Mouse (Mus musculus) hindbrain, embryonic 14.5 days (tissue): ENCODE data around the gene Pth1r. TPM values are rescaled to one million over a fixed set of nuclear protein-coding genes. Genes with fewer than 3 reads are reported as not detected.

ENCODE experiments used
- ATAC-seq: fragments of 200-750 bp; cut with Nextera tagmentation; 2 replicates; pipeline ENCODE4 v1.8.0; 2017; ENCODE audit warnings: moderate number of reproducible peaks, mild to moderate bottlenecking, moderate TSS enrichment, moderate library complexity; ENCODE audit not compliant: low FRiP score
- DNase-seq: peaks from one replicate; pipeline ENCODE4 v3.0.0-alpha.2; 2015; ENCODE audit warnings: low spot score
- H3K27ac ChIP-seq: fragments of 300-500 bp; sonication (generic); 2 replicates; pipeline ENCODE4 v1.5.1; 2014; ENCODE audit warnings: mild to moderate bottlenecking, moderate library complexity
- H3K27me3 ChIP-seq: fragments of 300-500 bp; sonication (generic); 2 replicates; pipeline ENCODE4 v1.6.1; 2014; ENCODE audit warnings: mild to moderate bottlenecking, low read length, mixed read lengths; ENCODE audit not compliant: control insufficient read depth, insufficient read depth
- H3K36me3 ChIP-seq: fragments of 300-500 bp; sonication (generic); replicated peaks from 2 replicates; pipeline ENCODE4 v1.6.1; 2014; ENCODE audit not compliant: control insufficient read depth, insufficient read depth
- H3K4me1 ChIP-seq: fragments of 300-500 bp; sonication (generic); replicated peaks from 2 replicates; pipeline ENCODE4 v1.6.1; 2014; ENCODE audit warnings: antibody characterized with exemption, low read length, mixed read lengths; ENCODE audit not compliant: control insufficient read depth, insufficient read depth
- H3K4me2 ChIP-seq: fragments of 300-500 bp; sonication (generic); replicated peaks from 2 replicates; pipeline ENCODE4 v1.6.1; 2014; ENCODE audit warnings: mild to moderate bottlenecking, moderate library complexity
- H3K4me3 ChIP-seq: fragments of 300-500 bp; sonication (generic); replicated peaks from 2 replicates; pipeline ENCODE4 v1.5.1; 2014; ENCODE audit warnings: mild to moderate bottlenecking, low read length
- H3K9ac ChIP-seq: fragments of 300-500 bp; sonication (generic); 2 replicates; pipeline ENCODE4 v1.6.1; 2014
- H3K9me3 ChIP-seq: fragments of 300-500 bp; sonication (generic); 2 replicates; pipeline ENCODE4 v1.6.1; 2016; ENCODE audit warnings: low read length; ENCODE audit not compliant: control insufficient read depth
- WGBS: fragments of 180-500 bp; shearing (Covaris S2); extraction: QIAGEN DNeasy Blood & Tissue Kit; methylation state at CpG from one replicate; pipeline ENCODE4 v1.1.7; 2014; 5-methylcytosine and 5-hydroxymethylcytosine counted together
- polyA plus RNA-seq: library from polyadenylated mRNA; unstranded; fragments of >200 nt; fragmentation: Nextera tagmentation; extraction: Ambion mirVana; gene quantifications from 2 replicates; pipeline ENCODE4 v1.2.1, GENCODE M21; 2014

Pth1r gene
- polyA plus RNA-seq, 1 experiment from 2014 or later: 12.8 TPM

- H3K9me3 ChIP-seq: no peaks in the 10 kb centered on the region
- 59% methylated on average over 7 of the region's 7 CpGs for WGBS
- no peak overlapping the region for H3K9ac ChIP-seq
- ATAC-seq (peak; percentile 24; the same call in 1 of the 2 replicates), DNase-seq (no peak)
- H3K27ac ChIP-seq: no peak overlapping the region
- no peaks in the 10 kb centered on the region for H3K4me1 ChIP-seq
- H3K4me2 ChIP-seq: no peak overlapping the region
- no peak overlapping the region for H3K4me3 ChIP-seq
- H3K36me3 ChIP-seq: no peaks in the 10 kb centered on the region
- H3K27me3 ChIP-seq: no peaks in the 10 kb centered on the region
These were observed 74.4 kb downstream of the Pth1r start for GRCm38 (mm10) chr9:110672462-110673106.

Other genes starting within 250 kb of the Pth1r start
- 48.4 and 49.2 TPM in 2 replicates for gene Setd2, start 214.5 kb downstream of the Pth1r start, polyA plus RNA-seq
- gene Nradd, start 122.7 kb downstream of the Pth1r start, polyA plus RNA-seq: 16.4 and 16.8 TPM in 2 replicates
- gene Nbeal2, start 93.0 kb downstream of the Pth1r start, polyA plus RNA-seq: 2.2 and 4.0 TPM in 2 replicates
- gene Ccdc12, start 90.6 kb downstream of the Pth1r start, polyA plus RNA-seq: 84.6 and 97.6 TPM in 2 replicates
- 0.26 and 0.43 TPM in 2 replicates for gene Myl3, start 5.3 kb downstream of the Pth1r start, polyA plus RNA-seq
- gene Prss42, start 51.0 kb upstream of the Pth1r start, polyA plus RNA-seq: not detected in 2 replicates
- not detected in 2 replicates for gene Prss44, start 66.8 kb upstream of the Pth1r start, polyA plus RNA-seq
- gene Prss43, start 79.5 kb upstream of the Pth1r start, polyA plus RNA-seq: not detected in 2 replicates
- 0.16 TPM in 1 of 2 replicates, not detected in the other for gene Prss45, start 87.4 kb upstream of the Pth1r start, polyA plus RNA-seq
- not detected in 2 replicates for gene Prss46, start 97.4 kb upstream of the Pth1r start, polyA plus RNA-seq
- 0.31 TPM in 1 of 2 replicates, not detected in the other for gene Prss50, start 110.8 kb upstream of the Pth1r start, polyA plus RNA-seq
- 1.4 and 1.9 TPM in 2 replicates for gene Als2cl, start 132.7 kb upstream of the Pth1r start, polyA plus RNA-seq
- gene Tmie, start 133.0 kb upstream of the Pth1r start, polyA plus RNA-seq: 2.3 and 2.4 TPM in 2 replicates
- gene Fam240a, start 169.7 kb upstream of the Pth1r start, polyA plus RNA-seq: not detected in 2 replicates
- 0.14 and 0.40 TPM in 2 replicates for gene Tdgf1, start 199.0 kb upstream of the Pth1r start, polyA plus RNA-seq
- 0.86 and 1.0 TPM in 2 replicates for gene Lrrc2, start 204.4 kb upstream of the Pth1r start, polyA plus RNA-seq
- not detected in 2 replicates for gene Rtp3, start 243.4 kb upstream of the Pth1r start, polyA plus RNA-seq